Mouse (Mus musculus) forebrain, postnatal 0 days (tissue): ENCODE measurements around the gene Anxa4. TPM values are rescaled to one million over a fixed set of nuclear protein-coding genes. Genes with fewer than 3 reads are reported as not detected.

Experiments
- ATAC-seq: fragments of 200-750 bp; cut with Nextera tagmentation; 2 replicates; pipeline ENCODE4 v1.8.0; 2017; ENCODE audit warnings: mild to moderate bottlenecking, moderate library complexity
- DNase-seq: peaks from one replicate; pipeline ENCODE4 v3.0.0-alpha.2; 2015
- H3K27ac ChIP-seq: fragments of 300-500 bp; sonication (generic); 2 replicates; pipeline ENCODE4 v1.5.1; 2014; ENCODE audit warnings: low read depth, mild to moderate bottlenecking, antibody characterized with exemption, low read length, moderate library complexity, mixed read lengths
- H3K27me3 ChIP-seq: fragments of 300-500 bp; sonication (generic); 2 replicates; pipeline ENCODE4 v1.6.1; 2014; ENCODE audit warnings: mild to moderate bottlenecking, low read length, mixed read lengths; ENCODE audit not compliant: insufficient read depth
- H3K36me3 ChIP-seq: fragments of 300-500 bp; sonication (generic); 2 replicates; pipeline ENCODE4 v1.6.1; 2014; ENCODE audit warnings: mild to moderate bottlenecking, moderate library complexity; ENCODE audit not compliant: insufficient read depth
- H3K4me1 ChIP-seq: fragments of 300-500 bp; sonication (generic); 2 replicates; pipeline ENCODE4 v1.6.1; 2014; ENCODE audit warnings: antibody characterized with exemption; ENCODE audit not compliant: insufficient read depth
- H3K4me2 ChIP-seq: fragments of 300-500 bp; sonication (generic); 2 replicates; pipeline ENCODE4 v1.6.1; 2014; ENCODE audit warnings: low read depth, mild to moderate bottlenecking, moderate library complexity
- H3K4me3 ChIP-seq: fragments of 300-500 bp; sonication (generic); 2 replicates; pipeline ENCODE4 v1.5.1; 2014; ENCODE audit warnings: low read depth, low read length, mixed read lengths
- H3K9ac ChIP-seq: fragments of 300-500 bp; sonication (generic); 2 replicates; pipeline ENCODE4 v1.6.1; 2014; ENCODE audit warnings: mild to moderate bottlenecking
- H3K9me3 ChIP-seq: fragments of 300-500 bp; sonication (generic); 2 replicates; pipeline ENCODE4 v1.6.1; 2016; ENCODE audit warnings: low read length
- CTCF ChIP-seq: sonication (generic); IDR thresholded peaks from 2 replicates; pipeline ENCODE4 v1.5.1; 2016; ENCODE audit warnings: antibody characterized with exemption, control low read depth, low read depth
- WGBS: fragments of 180-500 bp; shearing (Covaris S2); extraction: QIAGEN DNeasy Blood & Tissue Kit; methylation state at CpG from one replicate; pipeline ENCODE4 v1.1.7; 2014; 5-methylcytosine and 5-hydroxymethylcytosine counted together
- polyA plus RNA-seq: library from polyadenylated mRNA; unstranded; fragments of >200 nt; fragmentation: Nextera tagmentation; extraction: Ambion mirVana; gene quantifications from 2 replicates; pipeline ENCODE4 v1.2.1, GENCODE M21; 2015
- total RNA-seq: library from RNA; depleted of rRNA; stranded (reverse); fragments of >200 nt; gene quantifications from 2 replicates; pipeline ENCODE4 v1.2.3, GENCODE M21; 2014

Anxa4 gene
- total and polyA plus RNA-seq, 2 experiments from 2014 or later: 4.0 to 5.8 TPM

DNA sequence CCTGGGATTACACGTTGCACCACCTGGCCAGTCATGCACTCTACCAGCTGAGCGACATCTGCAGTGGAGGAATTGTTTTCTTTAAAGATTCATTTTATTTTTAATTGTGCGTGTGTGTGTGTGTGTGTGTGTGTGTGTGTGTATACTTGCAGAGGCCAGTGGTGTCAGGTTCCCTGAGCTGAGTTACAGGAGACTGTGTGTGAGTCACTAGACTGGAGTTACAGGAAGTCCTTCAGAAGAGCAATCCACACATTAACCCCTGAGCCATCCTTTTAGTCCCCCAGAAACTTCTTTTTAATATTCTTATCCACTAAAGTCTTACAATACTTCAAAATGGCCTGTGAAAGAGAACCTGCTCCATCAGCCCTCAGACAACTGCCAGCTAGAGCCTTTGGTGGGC is 11.3 kb upstream of the Anxa4 start:
- peaks cover 3% of the 10 kb centered on the region for H3K4me1 ChIP-seq
- DNase-seq: no peak
- H3K4me3 ChIP-seq: no peak overlapping the region
- no peaks in the 10 kb centered on the region for H3K27me3 ChIP-seq
- no peak overlapping the region for H3K9ac ChIP-seq
- WGBS: 80% methylated on average over 3 of the region's 3 CpGs
- H3K9me3 ChIP-seq: no peaks in the 10 kb centered on the region
- H3K36me3 ChIP-seq: no peaks in the 10 kb centered on the region
- no peak for ATAC-seq
- no peak for TF ChIP-seq CTCF
- H3K4me2 ChIP-seq: no peak overlapping the region
- no peak overlapping the region for H3K27ac ChIP-seq

DNA sequence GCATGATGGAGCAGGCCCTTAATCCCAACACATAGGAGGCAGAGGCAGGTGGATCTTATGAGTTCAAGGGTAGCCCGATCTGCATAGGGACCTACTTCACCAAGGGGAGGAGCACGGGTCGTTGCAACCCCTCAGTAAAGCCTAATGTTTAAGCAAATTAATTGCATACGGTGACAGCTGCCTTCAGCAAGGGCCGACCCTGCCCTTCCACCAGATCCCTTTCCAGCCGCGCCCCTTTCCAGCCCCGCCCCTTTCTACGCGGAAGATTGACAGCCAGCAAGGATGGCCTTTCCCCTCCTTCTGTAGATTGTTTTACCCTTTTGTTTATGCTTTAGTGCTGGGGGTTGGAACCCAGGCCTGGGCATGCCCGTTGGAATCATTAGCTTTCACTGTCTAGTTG is 8.0 kb upstream of the Anxa4 start:
- Histone ChIP-seq H3K9me3 (no peaks in the 10 kb centered on the region), H3K27me3 (no peaks in the 10 kb centered on the region), H3K9ac (no peak overlapping the region), H3K36me3 (no peaks in the 10 kb centered on the region), H3K4me1 (no peaks in the 10 kb centered on the region), H3K4me3 (no peak overlapping the region), H3K4me2 (no peak overlapping the region), H3K27ac (no peak overlapping the region)
- TF ChIP-seq CTCF: no peak
- 50% methylated on average over 11 of the region's 11 CpGs for WGBS
- DNase-seq (no peak), ATAC-seq (no peak)

DNA sequence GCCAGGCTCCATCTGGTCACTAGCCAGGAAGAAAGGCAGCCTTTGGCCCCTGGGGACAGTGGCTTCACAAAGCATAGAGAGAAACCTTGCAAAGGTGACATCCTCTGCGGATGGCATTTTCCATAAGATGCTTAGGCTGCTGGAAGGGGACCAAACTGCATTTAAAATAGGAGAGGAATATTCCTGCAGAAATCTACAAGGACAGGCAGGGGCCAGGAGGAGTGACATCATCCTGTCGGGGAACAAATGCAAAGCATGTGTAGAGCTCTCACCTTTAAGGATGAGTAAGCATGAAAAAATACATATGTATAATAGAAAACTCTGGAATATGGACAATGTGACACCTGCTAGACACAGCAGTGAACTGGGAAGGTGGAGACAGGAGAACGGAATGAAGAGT is 7.1 kb upstream of the Anxa4 start:
- Histone ChIP-seq H3K27ac (no peak overlapping the region), H3K9ac (no peak overlapping the region), H3K4me2 (no peak overlapping the region), H3K27me3 (no peaks in the 10 kb centered on the region), H3K36me3 (no peaks in the 10 kb centered on the region), H3K9me3 (no peaks in the 10 kb centered on the region), H3K4me3 (no peak overlapping the region), H3K4me1 (no peaks in the 10 kb centered on the region)
- DNase-seq: no peak
- no peak for TF ChIP-seq CTCF
- no peak for ATAC-seq
- 91% methylated on average over 3 of the region's 3 CpGs for WGBS

DNA sequence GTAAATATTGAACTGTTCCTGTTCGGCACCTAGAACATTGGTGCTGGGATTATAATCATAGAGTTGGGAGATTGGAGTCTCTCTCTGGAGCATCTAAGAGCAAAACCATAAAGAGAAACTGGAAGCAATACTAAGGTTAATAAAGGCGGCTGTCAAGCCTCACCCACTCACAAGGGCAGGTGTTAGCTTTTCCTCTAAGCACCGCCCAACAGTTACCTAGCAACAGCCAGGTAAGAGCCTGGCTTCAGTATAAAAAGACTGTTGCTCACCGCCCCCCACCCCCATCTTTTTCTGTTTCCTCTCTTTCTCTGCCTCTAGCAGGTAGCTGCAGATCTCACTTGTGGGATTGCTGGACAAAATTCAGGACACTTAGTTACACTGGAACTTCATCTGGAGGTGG is 4.1 kb upstream of the Anxa4 start:
- Histone ChIP-seq H3K9me3 (no peaks in the 10 kb centered on the region), H3K27ac (no peak overlapping the region), H3K9ac (no peak overlapping the region), H3K4me1 (peaks cover 7% of the 10 kb centered on the region; the same call in 1 of the 2 replicates), H3K36me3 (no peaks in the 10 kb centered on the region), H3K4me3 (no peak overlapping the region), H3K27me3 (0 out of 2 replicates have a peak, but pooled peaks cover 4% of the 10 kb centered on the region), H3K4me2 (no peak overlapping the region)
- ATAC-seq (no peak), DNase-seq (no peak)
- no peak for TF ChIP-seq CTCF
- 65% methylated on average over 4 of the region's 4 CpGs for WGBS

DNA sequence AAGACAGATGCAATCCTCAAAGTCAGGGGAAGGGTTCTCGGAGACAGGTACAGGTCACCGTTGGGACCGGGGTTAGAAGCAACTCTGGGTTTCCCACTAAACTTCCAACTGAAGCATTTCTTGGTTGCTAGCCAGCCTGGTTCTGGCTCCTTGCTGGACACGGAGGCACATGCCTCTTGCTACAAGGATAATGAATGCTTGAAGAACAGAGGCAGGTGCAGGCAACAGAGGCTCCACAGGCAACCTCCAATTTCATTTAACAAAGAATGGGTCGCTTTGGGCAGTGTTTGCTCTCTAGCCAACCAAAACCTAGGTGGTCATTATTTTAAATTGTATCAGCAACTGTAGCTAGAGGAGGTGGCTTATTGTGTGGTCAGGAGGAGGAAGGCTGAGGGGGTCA is 573 bp upstream of the Anxa4 start:
- DNase-seq: no peak
- Histone ChIP-seq H3K9ac (no peak overlapping the region), H3K27me3 (0 out of 2 replicates have a peak, but pooled peaks cover 4% of the 10 kb centered on the region), H3K27ac (no peak overlapping the region), H3K9me3 (no peaks in the 10 kb centered on the region), H3K4me2 (peak overlapping the region; percentile 83; the same call in 1 of the 2 replicates), H3K36me3 (no peaks in the 10 kb centered on the region), H3K4me1 (peaks cover 7% of the 10 kb centered on the region; the same call in 1 of the 2 replicates), H3K4me3 (no peak overlapping the region)
- WGBS: 48% methylated on average over 5 of the region's 5 CpGs
- no peak for TF ChIP-seq CTCF
- ATAC-seq: no peak

DNA sequence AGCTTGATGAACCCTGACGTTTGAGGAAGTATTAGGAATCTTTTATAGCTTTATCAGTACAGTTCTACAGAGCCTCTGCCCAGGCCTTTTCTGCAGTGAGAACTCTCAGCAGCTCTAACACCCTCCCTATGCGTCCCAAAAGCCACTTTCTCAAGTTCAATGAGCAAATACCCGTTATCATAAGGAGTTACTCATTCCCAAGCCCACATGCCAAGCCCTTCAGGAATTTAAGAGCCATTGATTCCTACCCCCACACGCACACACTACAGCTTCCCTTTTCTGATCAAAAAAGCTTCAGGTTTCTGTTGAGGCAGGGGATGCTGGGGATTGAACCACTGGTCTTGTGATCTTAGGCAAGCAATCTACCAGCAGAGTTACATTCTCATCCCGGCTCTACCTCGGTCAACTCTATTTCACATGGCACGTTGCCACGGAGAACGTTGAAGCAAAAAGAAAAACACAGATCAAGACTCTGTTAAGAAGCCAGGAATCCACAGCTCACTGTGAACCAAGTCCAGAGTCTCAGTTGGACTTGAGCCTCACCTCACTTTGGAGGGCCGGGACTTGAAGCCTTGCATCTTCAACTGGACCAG is 2.9 kb downstream of the Anxa4 start:
- no peak for TF ChIP-seq CTCF
- ATAC-seq: no peak
- WGBS: 88% methylated on average over 10 of the region's 10 CpGs

DNA sequence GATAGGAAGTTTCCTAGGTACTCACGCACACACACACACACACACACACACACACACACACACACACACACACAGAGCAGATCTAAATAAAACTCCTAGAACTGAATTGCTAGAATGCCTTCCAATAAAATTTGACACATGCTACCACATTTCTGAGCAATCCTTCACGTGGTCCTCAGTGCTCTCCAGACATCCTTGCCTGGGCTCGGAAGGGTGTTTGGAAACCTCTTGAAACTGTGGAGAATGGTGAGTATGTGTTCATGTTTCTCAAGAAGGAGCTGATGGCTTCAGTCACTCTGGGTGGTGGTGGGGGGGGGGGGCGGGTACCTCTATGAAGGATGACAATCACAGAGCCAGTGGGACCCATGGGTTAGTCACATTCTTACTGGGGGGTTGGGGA is 5.1 kb downstream of the Anxa4 start:
- TF ChIP-seq CTCF: no peak
- H3K36me3 ChIP-seq: no peaks in the 10 kb centered on the region
- ATAC-seq (no peak), DNase-seq (no peak)
- no peak overlapping the region for H3K4me2 ChIP-seq
- H3K27ac ChIP-seq: no peak overlapping the region
- H3K4me3 ChIP-seq: no peak overlapping the region
- no peak overlapping the region for H3K9ac ChIP-seq
- peaks cover 4% of the 10 kb centered on the region; the same call in 1 of the 2 replicates for H3K4me1 ChIP-seq
- H3K27me3 ChIP-seq: 0 out of 2 replicates have a peak, but pooled peaks cover 4% of the 10 kb centered on the region
- H3K9me3 ChIP-seq: no peaks in the 10 kb centered on the region
- 77% methylated on average over 4 of the region's 4 CpGs for WGBS

More for the DNA sequence above, 2.9 kb downstream of the Anxa4 start:
- 0 out of 2 replicates have a peak, but pooled peaks cover 4% of the 10 kb centered on the region for H3K27me3 ChIP-seq
- H3K27ac ChIP-seq: no peak overlapping the region
- H3K9ac ChIP-seq: no peak overlapping the region
- no peaks in the 10 kb centered on the region for H3K36me3 ChIP-seq
- H3K4me1 ChIP-seq: peaks cover 7% of the 10 kb centered on the region; the same call in 1 of the 2 replicates
- H3K4me3 ChIP-seq: no peak overlapping the region
- DNase-seq: no peak
- no peak overlapping the region for H3K4me2 ChIP-seq
- H3K9me3 ChIP-seq: no peaks in the 10 kb centered on the region
